In the genomic region with DNA sequence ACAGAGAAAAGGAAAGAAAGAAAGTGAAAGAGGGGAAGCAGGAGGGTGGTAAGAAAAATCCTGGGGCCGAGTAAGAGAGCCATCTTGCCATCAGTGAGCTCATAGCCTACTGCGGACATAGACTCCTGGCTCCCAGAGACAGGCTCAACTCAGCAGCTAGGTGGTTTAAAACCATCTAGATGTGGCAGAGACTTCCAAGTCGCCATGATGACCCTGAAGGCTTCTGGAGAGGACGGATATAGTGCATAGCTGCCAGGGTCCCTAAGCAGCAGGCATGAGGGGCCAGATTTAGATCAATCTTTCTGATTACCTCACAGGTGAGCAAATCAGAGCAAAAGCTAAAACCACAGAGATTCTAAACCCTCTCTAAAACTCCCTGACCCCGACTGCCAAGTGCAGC, we compare ENCODE assay signal across 17 mouse cellular contexts.
"Had no signal": no experiment of that assay in that cellular context is flagged by ENCODE, and none has a peak within 500 bp of the region (broad histone marks: within the 10 kb centered on the region; RNA-seq: fewer than 3 reads in every experiment).

No protein-coding gene starts in this region.

- DNase-seq: retina, postnatal 1 day; right cerebral cortex, adult 18-20 months; right cerebral cortex, postnatal 14 days; right cerebral cortex, postnatal 25 days; right cerebral cortex, postnatal 4 days; spleen, adult 18-20 months; thymus, adult 18-20 months; thymus, adult 2 months; thymus, postnatal 14 days; thymus, postnatal 25 days; thymus, postnatal 36 days; thymus, postnatal 4 days had no signal

- H3K9ac ChIP-seq: neural tube, embryonic 12.5 days; neural tube, embryonic 13.5 days; neural tube, embryonic 15.5 days; stomach, embryonic 15.5 days had no signal

- H3K4me2 ChIP-seq: neural tube, embryonic 12.5 days; neural tube, embryonic 13.5 days; neural tube, embryonic 15.5 days; stomach, embryonic 15.5 days had no signal

- H3K27ac ChIP-seq: neural tube, embryonic 12.5 days; neural tube, embryonic 13.5 days; neural tube, embryonic 15.5 days; stomach, embryonic 15.5 days; stomach, postnatal 0 days had no signal

- H3K36me3 ChIP-seq: neural tube, embryonic 12.5 days; neural tube, embryonic 13.5 days; neural tube, embryonic 15.5 days; stomach, embryonic 15.5 days had no signal

- H3K27me3 ChIP-seq: neural tube, embryonic 12.5 days; neural tube, embryonic 13.5 days; neural tube, embryonic 15.5 days; stomach, embryonic 15.5 days had no signal

- H3K4me1 ChIP-seq: neural tube, embryonic 12.5 days; neural tube, embryonic 13.5 days; neural tube, embryonic 15.5 days; stomach, embryonic 15.5 days had no signal

- H3K9me3 ChIP-seq: neural tube, embryonic 12.5 days; neural tube, embryonic 13.5 days; neural tube, embryonic 15.5 days; stomach, embryonic 15.5 days had no signal

- H3K4me3 ChIP-seq: neural tube, embryonic 12.5 days; neural tube, embryonic 13.5 days; neural tube, embryonic 15.5 days; stomach, embryonic 15.5 days had no signal
